In genomic region chr8:106581344-106582088, GRCm38 (mm10) we compare ENCODE assay signal across 19 mouse cellular contexts. TPM values are rescaled to one million over a fixed set of nuclear protein-coding genes. Genes with fewer than 3 reads are reported as not detected.
DNase-seq lines count a peak whose midpoint lies in the region; ATAC-seq and TF ChIP-seq lines count a peak whose summit lies in the region.
"Had no signal": no experiment of that assay in that cellular context is flagged by ENCODE, and none has a peak within 500 bp of the region (broad histone marks: within the 10 kb centered on the region; RNA-seq: fewer than 3 reads in every experiment).

No protein-coding gene starts in this region.

- no peak overlapping the region for H3K27ac ChIP-seq in kidney, embryonic 14.5 days (ENCODE audit: low read depth, low read length)
- H3K27ac ChIP-seq in embryonic facial prominence, embryonic 15.5 days (replicated peaks), result peak overlapping the region; percentile 34; the same call in 1 of the 2 replicates
- peak overlapping the region; percentile 88 for H3K27ac ChIP-seq in lung, embryonic 15.5 days
- peak overlapping the region; percentile 68 for H3K27ac ChIP-seq in small intestine, adult 2 months (ENCODE audit: insufficient read depth, low read depth, low read length)
- H3K27ac ChIP-seq: hindbrain, embryonic 14.5 days; neural tube, embryonic 13.5 days had no signal

- no peak overlapping the region for H3K4me2 ChIP-seq in kidney, embryonic 14.5 days (replicated peaks; ENCODE audit: low read depth, low read length)
- no peak overlapping the region for H3K4me2 ChIP-seq in embryonic facial prominence, embryonic 15.5 days (replicated peaks)
- no peak overlapping the region for H3K4me2 ChIP-seq in lung, embryonic 15.5 days
- H3K4me2 ChIP-seq: heart, embryonic 12.5 days; hindbrain, embryonic 14.5 days; midbrain, embryonic 11.5 days; neural tube, embryonic 13.5 days had no signal

- intact Hi-C loops in left cerebral cortex, postnatal 36 days (cut with DNase I), result no loop called here

- no peaks in the 10 kb centered on the region for H3K27me3 ChIP-seq in kidney, embryonic 14.5 days (ENCODE audit: control insufficient read depth, insufficient read depth, low read length)
- no peaks in the 10 kb centered on the region for H3K27me3 ChIP-seq in embryonic facial prominence, embryonic 15.5 days
- no peaks in the 10 kb centered on the region for H3K27me3 ChIP-seq in lung, embryonic 15.5 days
- H3K27me3 ChIP-seq in small intestine, adult 2 months (ENCODE audit: control insufficient read depth, insufficient read depth, low read length), result no peaks in the 10 kb centered on the region
- H3K27me3 ChIP-seq: heart, embryonic 12.5 days; neural tube, embryonic 13.5 days had no signal

- DNase-seq in kidney, adult 11 months, result peak; percentile 45
- DNase-seq in thymus, adult 18-20 months, result no peak
- no peak for DNase-seq in adrenal gland, postnatal 14 days
- DNase-seq in left cerebral cortex, postnatal 36 days (ENCODE audit: low spot score in 2 of 2), result no peak
- DNase-seq: cerebellum, adult 11 months; cerebellum, postnatal 25 days; forebrain, postnatal 0 days; liver; liver, postnatal 0 days; right cerebral cortex, postnatal 25 days had no signal

- 70% methylated on average over 6 of the region's 6 CpGs for WGBS in kidney, embryonic 14.5 days
- WGBS in embryonic facial prominence, embryonic 15.5 days, result 59% methylated on average over 6 of the region's 6 CpGs
- WGBS in lung, embryonic 15.5 days, result 48% methylated on average over 6 of the region's 6 CpGs
- 43% methylated on average over 6 of the region's 6 CpGs for WGBS in small intestine, adult 2 months

- no peak for TF ChIP-seq CTCF in small intestine, adult 2 months (IDR thresholded peaks at IDR 0.05; ENCODE audit: extremely low read depth, insufficient read length, insufficient replicate concordance, low read depth, low read length)

- no peak for ATAC-seq in kidney, embryonic 14.5 days (ENCODE audit: low FRiP score, low TSS enrichment)
- no peak for ATAC-seq in embryonic facial prominence, embryonic 15.5 days (ENCODE audit: insufficient number of reproducible peaks, low FRiP score, low TSS enrichment, low read depth)
- peak; percentile 73; the same call in 1 of the 2 replicates for ATAC-seq in lung, embryonic 15.5 days (ENCODE audit: borderline replicate concordance, extremely low read depth, low FRiP score, low TSS enrichment)
- ATAC-seq: forebrain, postnatal 0 days; liver, postnatal 0 days had no signal

- H3K4me1 ChIP-seq in kidney, embryonic 14.5 days (ENCODE audit: control insufficient read depth, insufficient read depth, low read length), result 0 out of 2 replicates have a peak, but pooled peaks cover 2% of the 10 kb centered on the region
- no peaks in the 10 kb centered on the region for H3K4me1 ChIP-seq in embryonic facial prominence, embryonic 15.5 days
- H3K4me1 ChIP-seq in lung, embryonic 15.5 days, result peaks cover 41% of the 10 kb centered on the region
- H3K4me1 ChIP-seq in small intestine, adult 2 months (ENCODE audit: control insufficient read depth, insufficient read depth, insufficient read length, low read length), result peaks cover 31% of the 10 kb centered on the region
- H3K4me1 ChIP-seq: neural tube, embryonic 13.5 days had no signal

- no peaks in the 10 kb centered on the region for H3K36me3 ChIP-seq in kidney, embryonic 14.5 days (ENCODE audit: control insufficient read depth, insufficient read depth, low read length)
- H3K36me3 ChIP-seq in embryonic facial prominence, embryonic 15.5 days, result no peaks in the 10 kb centered on the region
- H3K36me3 ChIP-seq in lung, embryonic 15.5 days, result no peaks in the 10 kb centered on the region
- H3K36me3 ChIP-seq in small intestine, adult 2 months (ENCODE audit: control insufficient read depth, insufficient read depth, low read length), result no peaks in the 10 kb centered on the region
- H3K36me3 ChIP-seq: heart, embryonic 12.5 days; neural tube, embryonic 13.5 days had no signal

- no peak overlapping the region for H3K9ac ChIP-seq in kidney, embryonic 14.5 days (ENCODE audit: low read depth, low read length)
- no peak overlapping the region for H3K9ac ChIP-seq in embryonic facial prominence, embryonic 15.5 days
- H3K9ac ChIP-seq in lung, embryonic 15.5 days, result no peak overlapping the region
- H3K9ac ChIP-seq: forebrain, postnatal 0 days; heart, embryonic 12.5 days; hindbrain, embryonic 14.5 days; liver, postnatal 0 days; neural tube, embryonic 13.5 days had no signal

- TF ChIP-seq POLR2A in small intestine, adult 2 months (IDR thresholded peaks at IDR 0.05; ENCODE audit: low read depth, low read length), result no peak

- H3K4me3 ChIP-seq in kidney, embryonic 14.5 days (ENCODE audit: low read length), result no peak overlapping the region
- no peak overlapping the region for H3K4me3 ChIP-seq in embryonic facial prominence, embryonic 15.5 days (replicated peaks)
- H3K4me3 ChIP-seq in lung, embryonic 15.5 days, result no peak overlapping the region
- H3K4me3 ChIP-seq in small intestine, adult 2 months (ENCODE audit: low read depth, low read length), result no peak overlapping the region
- H3K4me3 ChIP-seq: heart, embryonic 12.5 days; neural tube, embryonic 13.5 days had no signal

- H3K9me3 ChIP-seq in kidney, embryonic 14.5 days (ENCODE audit: control insufficient read depth, low read length), result no peaks in the 10 kb centered on the region
- H3K9me3 ChIP-seq in embryonic facial prominence, embryonic 15.5 days (replicated peaks), result no peaks in the 10 kb centered on the region
- no peaks in the 10 kb centered on the region for H3K9me3 ChIP-seq in lung, embryonic 15.5 days
- H3K9me3 ChIP-seq: neural tube, embryonic 13.5 days had no signal

RNA-seq across cellular contexts. Expression of gene Gm10073, which starts 8.3 kb away (rescaled TPM):
- polyA plus RNA-seq in kidney, embryonic 14.5 days (2014; fragmentation: Nextera tagmentation; extraction: Ambion mirVana), result 11.5 and 11.6 TPM in 2 replicates
- polyA plus RNA-seq in embryonic facial prominence, embryonic 15.5 days (2015; fragmentation: Nextera tagmentation; extraction: Ambion mirVana), result 11.1 and 22.1 TPM in 2 replicates
- polyA plus RNA-seq in lung, embryonic 15.5 days (2015; fragmentation: Nextera tagmentation; extraction: Ambion mirVana), result 8.3 and 9.0 TPM in 2 replicates
- polyA plus RNA-seq in small intestine, adult 2 months (2012; rRNA removed), result 78.0 and 81.0 TPM in 2 replicates
- total RNA-seq in adrenal gland, postnatal 14 days (2021), result 103 and 135 TPM in 2 replicates
- 10 to 100 TPM; 76.4 to 91.4 TPM for total RNA-seq in left cerebral cortex, postnatal 36 days (2021)

RNA-seq across cellular contexts. Expression of gene Cdh1, which starts 21.6 kb away (rescaled TPM):
- polyA plus RNA-seq in kidney, embryonic 14.5 days (2014; fragmentation: Nextera tagmentation; extraction: Ambion mirVana), result 31.5 and 88.4 TPM in 2 replicates
- 60.8 and 72.0 TPM in 2 replicates for polyA plus RNA-seq in embryonic facial prominence, embryonic 15.5 days (2015; fragmentation: Nextera tagmentation; extraction: Ambion mirVana)
- polyA plus RNA-seq in lung, embryonic 15.5 days (2015; fragmentation: Nextera tagmentation; extraction: Ambion mirVana), result 106 and 117 TPM in 2 replicates
- 88.3 and 234 TPM in 2 replicates for polyA plus RNA-seq in small intestine, adult 2 months (2012; rRNA removed)
- 0.56 and 5.2 TPM in 2 replicates for total RNA-seq in adrenal gland, postnatal 14 days (2021)
- total RNA-seq in left cerebral cortex, postnatal 36 days (2021), result 1 to 10 TPM; 1.4 to 1.9 TPM
- total RNA-seq: MEL had no signal
